Mouse (Mus musculus): ENCODE measurements around the gene Ifit2.
"Not testable (repeated sequence)": the region's sequence is repeated elsewhere in the genome, so short reads cannot be mapped to it uniquely, and the experiment has no call there.

Ifit2 gene

DNA sequence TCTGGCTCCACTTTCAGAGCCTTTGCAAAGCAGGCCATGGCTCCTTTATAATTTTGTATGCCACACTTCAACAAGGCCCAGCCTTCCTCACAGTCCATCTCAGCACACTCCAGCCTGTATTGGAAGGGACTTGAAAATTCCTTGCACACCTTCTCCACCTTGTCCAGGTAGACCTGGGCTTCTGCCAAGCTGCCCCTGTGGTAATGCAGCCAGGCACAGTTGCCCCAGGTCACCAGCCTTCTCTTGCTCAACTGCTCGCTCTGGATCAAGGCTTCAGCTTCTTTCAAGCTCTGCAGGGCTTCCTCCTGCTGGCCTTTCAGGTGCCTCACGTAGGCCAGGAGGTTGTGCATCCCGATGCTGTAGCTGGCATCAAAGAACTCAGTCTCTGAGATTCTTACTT, 44.0 kb downstream of the Ifit2 start:
- DNase-seq (ENCODE audit: low read depth, low spot score): not testable (repeated sequence)

DNA sequence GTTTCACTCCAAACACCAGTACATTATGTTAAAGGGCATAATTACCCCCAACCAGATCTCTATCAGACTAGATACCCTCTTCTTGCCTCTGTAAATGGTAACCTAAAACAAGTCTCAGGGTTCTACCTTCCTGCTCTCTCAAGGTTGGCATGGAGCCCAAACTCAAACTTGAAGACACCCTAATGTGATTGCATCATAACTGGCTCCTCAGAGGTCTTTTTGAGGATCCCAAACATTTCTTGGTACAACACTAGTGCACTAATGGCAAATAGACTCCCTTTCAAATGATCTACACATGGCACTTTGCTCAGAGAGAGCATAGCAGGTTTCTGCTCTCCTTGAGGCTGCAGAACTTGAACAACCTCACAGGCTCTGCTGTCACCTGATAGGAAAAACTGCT, 46.3 kb downstream of the Ifit2 start:
- no peak for DNase-seq (ENCODE audit: low read depth, low spot score)

- DNase-seq (ENCODE audit: low read depth, low spot score): no peak
Observed at GRCm38 (mm10) chr19:34598341-34598740, 47.8 kb downstream of the Ifit2 start.

DNA sequence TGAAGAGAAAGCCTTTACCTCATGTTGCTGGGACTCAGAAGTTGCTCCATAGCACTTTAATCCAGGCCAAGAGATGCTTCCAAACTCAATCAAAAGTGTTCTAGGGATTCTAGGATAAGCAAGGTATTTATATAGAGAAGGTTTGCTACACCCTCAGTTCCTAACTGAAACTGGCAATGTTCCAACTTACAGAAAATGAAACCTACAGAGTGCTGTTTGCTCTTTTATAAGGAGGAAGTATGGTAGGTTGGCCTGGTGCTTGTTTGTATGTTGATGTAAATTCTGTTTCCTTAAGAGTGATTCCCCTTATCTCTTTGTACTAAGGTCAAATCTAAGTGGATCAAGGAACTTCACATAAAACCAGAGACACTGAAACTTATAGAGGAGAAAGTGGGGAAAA, 48.8 kb downstream of the Ifit2 start:
- DNase-seq (ENCODE audit: low read depth, low spot score): not testable (repeated sequence)

DNA sequence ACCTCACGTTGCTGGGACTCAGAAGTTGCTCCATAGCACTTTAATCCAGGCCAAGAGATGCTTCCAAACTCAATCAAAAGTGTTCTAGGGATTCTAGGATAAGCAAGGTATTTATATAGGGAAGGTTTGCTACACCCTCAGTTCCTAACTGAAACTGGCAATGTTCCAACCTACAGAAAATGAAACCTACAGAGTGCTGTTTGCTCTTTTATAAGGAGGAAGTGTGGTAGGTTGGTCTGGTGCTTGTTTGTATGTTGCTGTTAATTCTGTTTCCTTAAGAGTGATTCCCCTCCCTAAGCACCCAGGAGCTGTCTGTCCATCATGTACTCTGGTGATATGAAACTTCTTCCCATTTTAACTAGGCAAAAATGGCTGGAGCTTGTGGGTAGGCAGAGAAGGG, 51.4 kb downstream of the Ifit2 start, which contains the start of gene Ifit1bl1:
TSS of gene Ifit1bl1 (minus strand) at position 69 of the 400 bp plus-strand sequence.
- DNase-seq (ENCODE audit: low read depth, low spot score): not testable (repeated sequence)

- DNase-seq (ENCODE audit: low read depth, low spot score): no peak
Observed at GRCm38 (mm10) chr19:34605472-34605871, 55.0 kb downstream of the Ifit2 start.

- not testable (repeated sequence) for DNase-seq (ENCODE audit: low read depth, low spot score)
Observed at GRCm38 (mm10) chr19:34607237-34608051, 57.0 kb downstream of the Ifit2 start, which contains the start of gene Ifit3b. TSS of gene Ifit3b (plus strand) at chr19:34607970.

GRCm38 (mm10) chr19:34610118-34610517, 59.6 kb downstream of the Ifit2 start:
- DNase-seq (ENCODE audit: low read depth, low spot score): not testable (repeated sequence)

DNA sequence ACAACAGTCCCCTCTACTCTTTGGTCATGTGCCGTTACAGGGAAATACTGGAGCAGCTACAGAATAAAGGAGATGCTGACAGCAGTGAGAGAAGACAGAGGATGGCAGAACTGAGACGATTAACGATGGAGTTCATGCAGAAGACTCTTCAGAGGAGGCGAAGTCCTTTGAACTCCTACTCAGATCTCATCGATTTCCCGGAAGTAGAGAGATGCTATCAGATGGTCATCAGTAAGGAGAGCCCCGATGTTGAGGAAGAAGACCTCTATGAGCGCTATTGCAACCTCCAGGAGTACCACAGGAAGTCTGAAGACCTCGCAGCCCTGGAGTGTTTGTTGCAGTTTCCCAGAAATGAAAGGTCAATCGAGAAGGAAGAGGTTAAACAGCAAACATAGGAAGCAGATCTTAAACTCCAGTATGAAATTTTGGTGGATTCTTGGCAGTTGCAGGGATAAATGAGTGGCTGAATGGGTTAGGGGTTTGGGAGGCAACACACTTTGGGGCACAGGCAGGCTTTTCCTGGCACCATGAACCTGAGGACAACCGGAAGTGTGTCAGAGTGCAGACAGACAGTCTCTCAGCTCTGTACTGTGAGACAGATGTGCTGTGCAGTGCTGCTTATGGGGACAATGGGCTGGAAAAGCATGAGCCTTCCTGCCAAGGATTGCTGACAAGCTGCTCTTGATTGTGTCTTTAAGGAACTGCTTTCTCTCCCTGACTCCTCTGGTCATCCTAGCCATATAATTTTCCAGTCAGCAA, 61.9 kb downstream of the Ifit2 start:
- not testable (repeated sequence) for DNase-seq (ENCODE audit: low read depth, low spot score)

DNA sequence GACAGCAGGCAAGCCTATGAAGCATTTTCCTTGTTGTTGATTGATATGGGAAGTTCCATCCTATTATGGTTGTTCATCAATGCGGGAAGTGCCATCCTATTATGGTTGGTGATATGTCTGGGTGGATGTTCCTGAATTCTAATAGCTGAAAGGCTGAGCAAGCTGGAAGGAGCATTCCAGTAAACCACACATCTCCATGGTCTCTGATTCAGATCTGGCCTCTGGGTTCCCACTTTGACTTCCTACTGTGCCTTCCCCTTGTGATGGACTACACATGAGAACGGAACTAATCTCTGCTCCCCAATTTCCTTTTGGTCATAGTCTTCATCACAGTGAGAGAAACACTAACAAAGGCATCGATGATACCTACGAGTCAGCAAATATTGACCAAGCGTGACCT, 70.4 kb downstream of the Ifit2 start:
- no peak for DNase-seq (ENCODE audit: low read depth, low spot score)

GRCm38 (mm10) chr19:34623781-34624180, 73.3 kb downstream of the Ifit2 start:
- DNase-seq (ENCODE audit: low read depth, low spot score): no peak

DNA sequence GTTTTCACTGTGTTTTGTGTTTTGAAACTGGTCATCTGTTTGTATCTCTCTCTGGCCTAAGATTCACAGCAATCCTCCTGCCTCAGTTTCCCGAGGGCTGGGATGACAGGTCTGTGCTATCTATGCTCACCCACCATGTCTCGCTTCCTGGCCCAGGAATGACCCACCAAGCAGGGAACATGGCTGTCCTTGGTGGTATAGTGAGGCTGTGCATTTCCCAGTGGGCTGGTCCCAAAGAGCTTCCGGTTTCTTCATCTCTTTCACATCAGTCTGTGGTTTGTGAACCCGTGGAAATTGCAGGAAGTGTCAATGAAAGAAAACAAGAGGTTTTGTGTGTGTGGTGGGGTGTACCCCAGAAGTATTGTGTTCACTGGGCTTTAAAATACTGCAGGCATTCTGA, 74.2 kb downstream of the Ifit2 start:
- DNase-seq (ENCODE audit: low read depth, low spot score): no peak

All from ZHBTc4 (cell line).